Mouse (Mus musculus) bone marrow, adult 2 months (tissue): ENCODE data around the gene Nkx2-3. TPM values are rescaled to one million over a fixed set of nuclear protein-coding genes. Genes with fewer than 3 reads are reported as not detected.

ENCODE experiments used
- H3K27ac ChIP-seq: fragments of 200-500 bp; 2 replicates; pipeline ENCODE4 v1.5.1; 2012; ENCODE audit warnings: low read depth, mild to moderate bottlenecking, control low read depth, inconsistent platforms, low read length; ENCODE audit not compliant: control insufficient read depth, poor library complexity, insufficient read depth
- H3K4me1 ChIP-seq: fragments of 200-500 bp; 2 replicates; pipeline ENCODE4 v1.6.1; 2011; ENCODE audit warnings: low read length; ENCODE audit not compliant: control insufficient read depth, insufficient read depth
- H3K4me3 ChIP-seq: fragments of 200-500 bp; replicated peaks from 2 replicates; pipeline ENCODE3; 2011; ENCODE audit warnings: mild to moderate bottlenecking, low read depth, low read length, control low read depth; ENCODE audit not compliant: control insufficient read depth
- CTCF ChIP-seq: fragments of 200-500 bp; IDR thresholded peaks from 2 replicates; pipeline ENCODE4 v1.5.1; 2011; ENCODE audit warnings: low read length, control low read depth; ENCODE audit not compliant: control insufficient read depth, insufficient read depth
- POLR2A ChIP-seq: fragments of 200-500 bp; IDR thresholded peaks from 2 replicates; pipeline ENCODE4 v1.6.1; 2011; ENCODE audit warnings: low read depth, mild to moderate bottlenecking, control low read depth, low read length, borderline replicate concordance; ENCODE audit not compliant: control insufficient read depth
- WGBS: fragments of 180-500 bp; shearing (Covaris S2); methylation state at CpG from one replicate; pipeline ENCODE4 v1.1.7; 2018; 5-methylcytosine and 5-hydroxymethylcytosine counted together
- polyA plus RNA-seq: library from polyadenylated mRNA; stranded (reverse); fragments of >200 nt; gene quantifications from 2 replicates; pipeline ENCODE4 v1.2.4, GENCODE M21; 2011; ENCODE audit warnings: low replicate concordance; ENCODE audit not compliant: missing spikeins, insufficient read depth, insufficient read length

The Nkx2-3 gene
- polyA plus RNA-seq, 1 experiment: not detected

GRCm38 (mm10) chr19:43647261-43647660 is 35.1 kb downstream of the Nkx2-3 start:
- TF ChIP-seq CTCF: no peak
- no peak overlapping the region for H3K4me3 ChIP-seq
- peak overlapping the region; percentile 66; the same call in 1 of the 2 replicates for H3K27ac ChIP-seq
- 28% methylated on average over 9 of the region's 9 CpGs for WGBS
- peaks cover 19% of the 10 kb centered on the region for H3K4me1 ChIP-seq

GRCm38 (mm10) chr19:43648343-43648742 is 36.2 kb downstream of the Nkx2-3 start:
- H3K27ac ChIP-seq: no peak overlapping the region
- WGBS: 29% methylated on average over 4 of the region's 4 CpGs
- no peak overlapping the region for H3K4me3 ChIP-seq
- peaks cover 19% of the 10 kb centered on the region for H3K4me1 ChIP-seq
- TF ChIP-seq POLR2A: no peak
- no peak for TF ChIP-seq CTCF

GRCm38 (mm10) chr19:43651241-43651785 is 39.2 kb downstream of the Nkx2-3 start:
- no peak for TF ChIP-seq CTCF
- no peak for TF ChIP-seq POLR2A
- no peak overlapping the region for H3K4me3 ChIP-seq
- H3K27ac ChIP-seq: no peak overlapping the region
- peaks cover 13% of the 10 kb centered on the region for H3K4me1 ChIP-seq
- 51% methylated on average over 8 of the region's 8 CpGs for WGBS

GRCm38 (mm10) chr19:43655735-43656492 is 43.8 kb downstream of the Nkx2-3 start:
- WGBS: 36% methylated on average over 11 of the region's 11 CpGs
- H3K27ac ChIP-seq: no peak overlapping the region
- peak; percentile 98 for TF ChIP-seq CTCF
- TF ChIP-seq POLR2A: no peak
- no peak overlapping the region for H3K4me3 ChIP-seq
- peaks cover 2% of the 10 kb centered on the region for H3K4me1 ChIP-seq

GRCm38 (mm10) chr19:43659632-43660031 is 47.5 kb downstream of the Nkx2-3 start:
- Histone ChIP-seq H3K4me1 (peaks cover 2% of the 10 kb centered on the region), H3K27ac (no peak overlapping the region), H3K4me3 (no peak overlapping the region)
- TF ChIP-seq POLR2A (no peak), CTCF (no peak)
- 16% methylated on average over 6 of the region's 6 CpGs for WGBS

GRCm38 (mm10) chr19:43660774-43661173 is 48.6 kb downstream of the Nkx2-3 start:
- Histone ChIP-seq H3K27ac (no peak overlapping the region), H3K4me1 (no peaks in the 10 kb centered on the region), H3K4me3 (no peak overlapping the region)
- WGBS: 32% methylated on average over 9 of the region's 9 CpGs
- no peak for TF ChIP-seq CTCF
- TF ChIP-seq POLR2A: no peak

GRCm38 (mm10) chr19:43662176-43662967 is 50.2 kb downstream of the Nkx2-3 start:
- Histone ChIP-seq H3K4me3 (no peak overlapping the region), H3K27ac (no peak overlapping the region), H3K4me1 (no peaks in the 10 kb centered on the region)
- WGBS: 83% methylated on average over 19 of the region's 19 CpGs
- no peak for TF ChIP-seq CTCF
- no peak for TF ChIP-seq POLR2A

GRCm38 (mm10) chr19:43663471-43663870 is 51.3 kb downstream of the Nkx2-3 start:
- no peak overlapping the region for H3K27ac ChIP-seq
- no peak overlapping the region for H3K4me3 ChIP-seq
- no peaks in the 10 kb centered on the region for H3K4me1 ChIP-seq
- WGBS: 82% methylated on average over 8 of the region's 8 CpGs
- no peak for TF ChIP-seq CTCF
- no peak for TF ChIP-seq POLR2A

Other genes starting within 250 kb of the Nkx2-3 start
- not detected in 2 replicates for gene Hpse2, start 224.0 kb upstream of the Nkx2-3 start, polyA plus RNA-seq
- gene Cnnm1, start 171.9 kb upstream of the Nkx2-3 start, polyA plus RNA-seq: 1.4 and 3.6 TPM in 2 replicates
- gene Got1, start 87.7 kb upstream of the Nkx2-3 start, polyA plus RNA-seq: 10.0 and 20.5 TPM in 2 replicates
- 55.6 and 92.8 TPM in 2 replicates for gene Slc25a28, start 62.6 kb downstream of the Nkx2-3 start, polyA plus RNA-seq
- gene Entpd7, start 77.3 kb downstream of the Nkx2-3 start, polyA plus RNA-seq: 4.4 and 8.0 TPM in 2 replicates
- gene Cutc, start 140.7 kb downstream of the Nkx2-3 start, polyA plus RNA-seq: 6.6 and 9.1 TPM in 2 replicates
- 3.0 and 12.4 TPM in 2 replicates for gene Cox15, start 140.7 kb downstream of the Nkx2-3 start, polyA plus RNA-seq
- 0.66 and 0.75 TPM in 2 replicates for gene Abcc2, start 169.9 kb downstream of the Nkx2-3 start, polyA plus RNA-seq